Mouse (Mus musculus) megakaryocyte, embryonic 14.5 days (primary cell): ENCODE data around the gene Arhgef3.

Experiments
- FLI1 ChIP-seq: IDR thresholded peaks from 2 replicates; pipeline ENCODE4 v1.6.1; 2012; ENCODE audit warnings: low read length, inconsistent platforms, mixed read lengths
- GATA1 ChIP-seq: IDR thresholded peaks from 3 replicates; pipeline ENCODE4 v1.6.1; 2012; ENCODE audit warnings: mixed read lengths, low read length, inconsistent platforms, borderline replicate concordance

DNA sequence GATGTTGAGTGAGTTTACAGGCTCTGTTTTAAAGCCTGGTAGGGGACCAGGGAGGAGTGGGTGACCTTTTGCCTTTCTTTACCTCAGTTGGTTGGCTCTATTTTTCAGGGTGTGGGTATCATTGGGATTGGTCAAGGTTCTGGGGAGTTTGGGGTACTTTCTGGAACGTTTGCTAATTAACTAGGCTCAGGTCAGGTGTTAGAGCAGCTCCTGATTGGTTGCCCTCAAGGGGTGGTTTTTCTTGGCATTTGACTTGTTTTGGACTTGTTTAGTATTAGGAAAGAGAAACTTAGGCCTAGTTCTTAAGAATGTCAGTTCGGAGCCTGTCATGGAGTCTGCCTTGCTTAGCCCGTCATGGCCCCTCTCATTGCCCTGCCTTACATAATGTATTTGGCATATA lies 322.1 kb downstream of the Arhgef3 start:
- TF ChIP-seq GATA1 (no peak), FLI1 (no peak)
